Mouse (Mus musculus): ENCODE measurements around the gene Cyp4a14.
"Not testable (repeated sequence)": the region's sequence is repeated elsewhere in the genome, so short reads cannot be mapped to it uniquely, and the experiment has no call there.

GRCm38 (mm10) chr4:115513964-115514363 lies 18.0 kb upstream of the Cyp4a14 start:
- TF ChIP-seq CTCF, EP300 (IDR thresholded peaks at IDR 0.05; ENCODE audit: low read depth): not testable (repeated sequence)

All from heart, postnatal 0 days (tissue).